Mouse (Mus musculus): ENCODE data around the gene Gm9913.

Gm9913 gene

GRCm38 (mm10) chr2:125505006-125505745 lies at the start of gene Gm9913:
TSS of gene Gm9913 (plus strand) at chr2:125505089.
- peak; percentile 30 for DNase-seq (ENCODE audit: low spot score)

DNA sequence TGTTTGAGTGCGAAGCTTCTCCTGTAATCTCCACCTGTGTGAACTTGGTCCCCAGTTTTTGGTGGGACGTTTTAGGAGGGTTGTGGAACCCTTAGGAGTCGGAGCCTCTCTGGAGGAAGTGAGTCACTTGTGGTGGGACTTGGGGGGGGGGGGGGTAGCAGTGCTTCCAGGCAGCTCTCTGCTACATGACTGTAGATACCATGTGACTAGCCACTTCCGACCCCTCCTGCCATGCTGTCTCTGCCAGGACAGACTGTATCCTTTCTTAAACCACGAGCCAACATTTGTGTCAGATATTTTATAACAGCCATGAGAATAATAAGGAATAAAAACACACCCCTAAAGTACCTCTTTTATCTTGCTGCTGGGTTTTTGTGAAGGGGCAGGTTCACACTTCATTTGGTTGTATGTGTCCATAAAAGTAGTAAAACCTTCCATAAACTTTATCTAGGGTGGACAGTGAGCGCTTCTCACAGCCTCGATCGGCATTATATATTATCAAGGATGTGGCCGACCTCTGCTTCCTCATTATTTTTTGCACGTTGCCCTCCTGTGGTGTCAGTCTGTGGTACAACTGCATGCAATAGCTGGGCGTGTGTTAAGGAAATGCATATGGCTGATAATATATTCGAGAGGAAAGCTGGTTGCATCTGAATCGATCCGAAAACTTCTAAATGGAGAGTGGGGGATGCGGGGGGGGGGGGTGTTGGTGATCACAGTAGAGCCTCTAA lies 48.7 kb upstream of the Gm9913 start:
- no peak for DNase-seq (ENCODE audit: low spot score)

DNA sequence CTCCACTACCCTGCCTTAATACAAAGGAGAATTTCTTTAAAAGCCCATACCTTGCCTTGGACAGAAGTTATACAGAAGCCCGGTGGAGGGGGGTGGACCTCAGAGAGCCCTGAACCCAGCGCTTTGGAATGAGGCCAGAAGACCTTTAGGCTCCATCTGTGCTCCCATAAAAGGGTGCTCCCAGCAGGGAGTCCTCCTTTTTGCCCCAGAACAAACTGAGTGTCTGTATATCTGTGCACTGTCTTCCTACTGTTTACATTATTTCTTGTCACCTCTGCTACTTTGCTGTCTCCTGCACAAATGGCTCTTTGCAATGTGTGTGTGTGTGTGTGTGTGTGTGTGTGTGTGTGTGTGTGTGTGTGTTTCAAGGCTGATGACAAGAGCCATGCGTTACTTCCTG lies 45.8 kb upstream of the Gm9913 start:
- DNase-seq (ENCODE audit: low spot score): no peak

DNA sequence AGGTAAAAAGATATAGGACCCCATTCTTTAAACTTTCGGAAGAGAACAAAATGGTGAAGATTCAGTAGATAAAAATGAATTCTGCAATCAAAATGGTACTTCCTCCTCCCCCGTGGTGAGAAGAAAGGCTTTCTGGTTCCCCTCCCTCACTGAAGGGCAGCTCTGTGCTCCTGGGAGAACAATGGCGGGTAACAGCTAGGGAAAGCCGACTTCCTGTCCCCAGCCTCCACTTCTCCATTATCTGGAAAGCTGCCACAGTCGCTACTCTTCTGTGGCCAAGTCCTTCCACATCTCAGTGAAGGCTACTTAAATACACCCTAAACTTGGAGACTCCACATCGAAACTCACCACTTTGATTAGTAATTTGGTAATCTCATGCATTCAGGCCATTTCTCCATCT lies 40.9 kb upstream of the Gm9913 start:
- no peak for DNase-seq (ENCODE audit: low spot score)

GRCm38 (mm10) chr2:125470553-125471295 lies 34.2 kb upstream of the Gm9913 start:
- peak; percentile 23 for DNase-seq (ENCODE audit: low spot score)

DNA sequence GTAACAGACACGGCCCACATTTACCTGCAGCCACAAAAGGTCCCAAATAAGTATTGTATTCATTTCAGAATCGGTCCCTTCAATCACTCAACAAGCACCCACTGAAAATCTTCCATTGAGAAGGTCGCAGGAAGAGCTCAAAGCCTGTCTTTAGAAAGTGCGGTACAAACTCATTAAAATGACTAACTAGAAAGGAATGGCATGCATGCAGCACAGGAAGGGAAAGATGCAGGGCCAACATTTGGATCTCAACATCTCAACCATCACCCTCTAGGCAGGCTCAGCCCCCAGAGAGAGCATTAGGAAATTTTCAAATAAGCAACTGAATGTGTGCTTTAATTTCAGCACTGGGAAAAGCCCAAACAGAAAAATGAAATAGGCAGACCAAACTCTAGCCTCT lies 33.2 kb upstream of the Gm9913 start:
- DNase-seq (ENCODE audit: low spot score): no peak

- no peak for DNase-seq (ENCODE audit: low spot score)
Measured at GRCm38 (mm10) chr2:125473228-125473627, 31.7 kb upstream of the Gm9913 start.

- DNase-seq (ENCODE audit: low spot score): no peak
Measured at GRCm38 (mm10) chr2:125474690-125475089, 30.2 kb upstream of the Gm9913 start.

GRCm38 (mm10) chr2:125476231-125476630 lies 28.7 kb upstream of the Gm9913 start:
- no peak for DNase-seq (ENCODE audit: low spot score)

DNA sequence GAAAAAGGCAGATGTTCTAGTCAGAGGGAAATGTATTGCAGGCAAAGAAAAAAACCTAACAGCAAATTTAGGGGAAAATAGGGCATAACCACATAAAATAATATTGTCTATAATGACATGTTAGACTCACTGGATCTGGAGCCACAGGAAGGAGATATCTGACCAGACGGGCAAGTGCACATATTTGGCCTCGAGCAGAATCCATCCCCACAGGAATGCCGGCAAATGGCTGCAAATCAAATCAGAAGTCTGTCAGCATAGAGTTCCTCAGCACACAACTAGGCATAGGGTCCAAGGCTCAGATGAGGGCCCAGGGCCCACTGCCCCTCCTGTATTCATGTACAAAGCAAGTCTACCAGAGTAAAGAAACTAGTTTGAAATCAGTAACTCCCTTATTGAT lies 27.5 kb upstream of the Gm9913 start:
- DNase-seq (ENCODE audit: low spot score): no peak

GRCm38 (mm10) chr2:125478705-125479104 lies 26.2 kb upstream of the Gm9913 start:
- DNase-seq (ENCODE audit: low spot score): no peak

DNA sequence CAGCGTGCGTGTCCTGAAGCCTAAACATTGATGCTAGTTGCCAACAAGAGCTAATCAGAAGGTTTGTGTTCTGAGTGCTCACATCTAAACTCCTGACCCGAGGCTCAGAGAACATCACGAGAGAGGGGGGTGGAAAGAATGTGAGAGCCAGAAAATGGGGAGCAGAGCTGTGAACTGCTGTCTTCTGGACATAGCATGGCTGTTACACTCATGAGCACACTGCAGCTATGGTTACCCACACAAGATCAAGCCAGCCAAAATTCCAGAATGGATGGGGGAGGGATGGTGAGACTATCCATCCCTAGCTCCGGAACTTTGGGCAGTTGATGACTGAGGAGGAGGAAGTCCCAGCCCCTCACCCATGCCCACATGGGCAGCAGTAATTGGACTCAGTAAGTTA lies 24.8 kb upstream of the Gm9913 start:
- DNase-seq (ENCODE audit: low spot score): no peak

DNA sequence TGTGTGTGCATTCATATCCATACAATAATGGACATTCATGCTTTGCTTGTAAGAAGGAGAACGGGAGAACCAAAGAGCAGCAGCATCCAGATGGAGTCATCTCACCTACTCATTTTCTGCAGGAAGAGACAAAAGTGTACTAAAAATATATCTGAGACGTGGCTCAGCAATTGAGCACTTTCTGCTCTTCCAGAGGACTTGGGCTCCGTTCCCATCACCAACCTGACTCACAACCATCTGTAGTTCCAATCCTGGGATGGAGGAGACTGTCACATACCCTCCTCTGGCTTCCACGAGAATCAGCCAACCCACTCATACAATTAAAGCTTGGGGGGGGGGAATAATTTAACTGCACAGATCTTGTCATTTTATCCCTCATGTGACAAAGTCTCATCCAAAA lies 23.8 kb upstream of the Gm9913 start:
- no peak for DNase-seq (ENCODE audit: low spot score)

GRCm38 (mm10) chr2:125481531-125482317 lies 23.2 kb upstream of the Gm9913 start:
- no peak for DNase-seq (ENCODE audit: low spot score)

GRCm38 (mm10) chr2:125484164-125484563 lies 20.7 kb upstream of the Gm9913 start:
- no peak for DNase-seq (ENCODE audit: low spot score)

DNA sequence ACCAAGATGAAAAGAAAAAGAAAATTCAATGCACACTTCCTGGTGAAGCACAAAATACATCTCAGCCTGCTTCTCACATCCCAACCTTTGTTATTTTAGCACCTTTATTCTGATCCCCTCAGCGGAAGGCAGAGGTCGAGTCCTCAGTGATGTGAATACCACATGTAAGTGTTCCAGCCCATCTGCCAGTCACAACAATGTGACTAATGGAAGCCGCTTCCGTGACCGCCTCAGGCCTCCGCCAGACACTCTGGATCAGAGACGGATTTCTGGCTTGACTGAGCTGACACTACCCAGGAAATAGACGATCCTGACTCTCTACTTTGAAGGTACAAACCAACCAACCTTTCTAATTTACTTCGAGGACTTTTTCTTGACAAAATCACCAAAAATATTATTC lies 20.0 kb upstream of the Gm9913 start:
- no peak for DNase-seq (ENCODE audit: low spot score)

DNA sequence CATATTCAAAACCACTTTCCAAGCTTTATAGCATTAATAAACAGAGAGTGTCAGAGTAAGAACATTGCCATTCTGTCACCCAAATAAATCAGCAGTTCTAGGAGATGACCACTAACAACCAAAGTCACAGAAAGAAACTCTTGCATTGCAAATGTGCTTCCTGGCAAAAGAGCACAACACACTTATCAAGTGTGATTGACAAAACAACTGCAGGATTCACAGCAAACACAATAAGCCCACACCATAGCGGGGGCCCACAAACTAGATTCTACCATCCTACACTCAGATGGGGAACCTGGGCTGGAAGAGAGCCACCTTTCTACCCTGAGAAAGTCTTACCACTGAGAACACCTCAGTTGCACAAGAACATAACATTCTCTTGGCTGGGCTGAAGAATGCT lies 14.9 kb upstream of the Gm9913 start:
- DNase-seq (ENCODE audit: low spot score): no peak

DNA sequence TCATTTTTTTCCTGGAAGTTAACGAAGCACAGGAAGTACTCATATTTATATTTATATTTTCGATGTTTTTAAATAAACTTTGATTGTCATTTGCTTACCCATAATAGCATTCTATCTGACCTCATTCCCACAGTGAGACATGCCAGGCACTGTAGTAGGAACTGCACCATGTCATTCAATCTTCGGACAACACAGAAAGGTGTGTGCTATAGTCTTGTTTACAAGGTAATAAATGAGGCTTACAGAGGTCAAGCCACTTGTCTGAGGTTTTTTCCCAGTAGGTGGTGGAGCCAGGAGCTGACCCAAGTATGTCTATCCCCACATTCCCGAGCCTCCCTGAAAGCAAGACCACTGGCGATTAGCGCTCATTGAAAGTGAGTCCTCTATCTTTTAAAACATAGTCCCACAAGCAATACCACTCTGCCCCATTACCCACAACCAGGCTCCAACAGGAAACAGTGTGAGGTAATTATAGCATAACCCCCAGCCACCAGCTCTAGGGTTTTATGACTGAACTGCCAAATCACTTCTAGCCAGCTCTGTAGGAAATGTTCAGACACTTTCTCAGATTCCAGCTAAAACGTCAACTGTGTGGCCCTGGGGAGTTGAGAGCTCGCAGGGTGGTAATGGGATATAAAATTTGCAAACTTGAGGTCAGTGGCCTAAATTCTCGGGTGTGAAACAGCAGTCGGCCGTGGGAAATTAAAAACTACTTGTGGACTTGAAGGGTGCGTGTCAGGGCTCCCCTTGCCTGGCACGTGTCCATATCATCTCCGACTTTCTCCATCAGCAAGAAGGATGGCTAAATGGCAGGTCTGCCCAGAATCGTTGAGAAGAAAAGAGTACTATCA lies 12.6 kb upstream of the Gm9913 start:
- no peak for DNase-seq (ENCODE audit: low spot score)

DNA sequence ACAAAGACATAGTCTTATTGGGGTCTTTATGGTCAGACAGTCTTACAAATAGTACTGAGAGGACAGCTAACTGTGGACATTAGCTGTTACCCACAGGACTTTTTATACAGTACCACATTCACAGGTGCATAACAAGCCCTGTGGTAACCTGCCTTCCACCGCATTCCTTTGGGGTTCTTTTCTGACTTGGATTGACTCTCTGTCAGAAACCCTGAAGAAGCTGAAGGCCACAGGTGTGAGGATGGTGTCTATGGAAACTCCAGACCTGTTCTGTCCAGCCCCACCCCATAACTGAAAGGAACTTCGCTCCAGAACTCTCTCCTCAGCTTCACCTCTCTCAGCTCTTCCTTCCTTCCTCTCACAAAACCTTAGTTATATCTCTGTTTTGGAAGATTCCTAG lies 10.6 kb upstream of the Gm9913 start:
- no peak for DNase-seq (ENCODE audit: low spot score)

DNA sequence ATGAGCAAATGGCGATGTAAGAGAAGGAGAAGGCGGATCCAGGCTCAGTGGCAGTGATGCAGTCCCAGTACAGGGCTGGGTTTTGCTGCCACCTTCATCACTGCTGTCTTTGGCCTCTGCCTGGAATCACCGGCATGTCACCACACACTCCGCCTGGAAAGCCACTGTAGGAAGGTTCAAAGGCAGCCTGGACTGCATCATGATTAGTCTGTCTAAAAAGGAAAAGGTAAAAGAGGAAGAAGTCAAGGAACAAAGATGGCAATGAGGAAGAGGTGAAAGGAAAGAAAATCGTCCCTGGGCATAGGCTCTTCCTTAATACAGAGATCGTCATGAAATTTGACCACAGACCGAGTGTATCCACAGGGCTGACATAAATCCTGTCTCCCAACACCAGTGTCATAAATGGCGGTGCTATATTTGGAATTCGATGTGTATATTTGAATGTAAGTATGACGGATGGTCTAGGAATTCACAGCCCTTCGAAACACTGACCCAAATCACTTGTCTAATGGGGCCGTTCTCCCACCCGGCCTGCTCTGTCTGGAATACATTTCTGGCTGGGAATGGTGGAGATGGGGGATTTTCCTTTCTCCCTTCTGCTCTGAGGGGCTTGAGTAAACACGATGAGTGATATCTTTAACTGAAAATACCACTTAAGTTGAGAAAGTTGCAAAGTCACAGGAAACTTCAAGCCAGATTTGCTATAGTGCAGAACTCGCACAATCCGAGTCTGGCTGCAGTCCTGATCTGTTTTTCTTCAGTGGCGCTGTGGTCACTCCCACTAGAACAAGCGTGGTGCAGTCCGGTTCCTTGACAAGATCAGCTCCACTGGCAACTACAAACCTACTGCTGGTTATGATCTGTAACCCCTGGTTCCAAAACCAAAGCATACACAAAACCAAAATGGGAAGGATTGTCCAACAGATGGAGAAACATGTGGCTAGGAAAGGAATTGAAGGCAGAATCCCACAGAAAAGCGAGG lies 9.8 kb upstream of the Gm9913 start:
- no peak for DNase-seq (ENCODE audit: low spot score)

Data from MN1 (cell line).